Mouse (Mus musculus) adrenal gland, postnatal 4 days (tissue): ENCODE results near the gene Maml2. TPM values are rescaled to one million over a fixed set of nuclear protein-coding genes. Genes with fewer than 3 reads are reported as not detected.
A peak's percentile ranks its signal among the peaks of the same experiment; 100 is the strongest.

Source experiments
- DNase-seq, 2 experiments: peaks; one replicate each; pipeline ENCODE4 v3.0.0; 2021 to 2022; ENCODE audit warnings: low spot score in 2 of 2, mixed read lengths in 2 of 2
- long read RNA-seq, 2 experiments: library from polyadenylated mRNA; stranded (forward); transcript quantifications; one replicate each; pipeline ENCODE4 v2.0.0; 2021
- total RNA-seq, 2 experiments: library from RNA; stranded (reverse); gene quantifications; 2 replicates each; pipeline ENCODE4 v1.2.3; 2021

The Maml2 gene
- total RNA-seq = 10 to 100 TPM; 11.5 to 14.1 TPM
- long read RNA-seq, experiment 1 = 0 reads
- long read RNA-seq, experiment 2, partial matches to known transcripts = 1 of 3 reads
- long read RNA-seq, experiment 2, other reads (novel, unspliced or antisense) = 2 of 3 reads

DNA sequence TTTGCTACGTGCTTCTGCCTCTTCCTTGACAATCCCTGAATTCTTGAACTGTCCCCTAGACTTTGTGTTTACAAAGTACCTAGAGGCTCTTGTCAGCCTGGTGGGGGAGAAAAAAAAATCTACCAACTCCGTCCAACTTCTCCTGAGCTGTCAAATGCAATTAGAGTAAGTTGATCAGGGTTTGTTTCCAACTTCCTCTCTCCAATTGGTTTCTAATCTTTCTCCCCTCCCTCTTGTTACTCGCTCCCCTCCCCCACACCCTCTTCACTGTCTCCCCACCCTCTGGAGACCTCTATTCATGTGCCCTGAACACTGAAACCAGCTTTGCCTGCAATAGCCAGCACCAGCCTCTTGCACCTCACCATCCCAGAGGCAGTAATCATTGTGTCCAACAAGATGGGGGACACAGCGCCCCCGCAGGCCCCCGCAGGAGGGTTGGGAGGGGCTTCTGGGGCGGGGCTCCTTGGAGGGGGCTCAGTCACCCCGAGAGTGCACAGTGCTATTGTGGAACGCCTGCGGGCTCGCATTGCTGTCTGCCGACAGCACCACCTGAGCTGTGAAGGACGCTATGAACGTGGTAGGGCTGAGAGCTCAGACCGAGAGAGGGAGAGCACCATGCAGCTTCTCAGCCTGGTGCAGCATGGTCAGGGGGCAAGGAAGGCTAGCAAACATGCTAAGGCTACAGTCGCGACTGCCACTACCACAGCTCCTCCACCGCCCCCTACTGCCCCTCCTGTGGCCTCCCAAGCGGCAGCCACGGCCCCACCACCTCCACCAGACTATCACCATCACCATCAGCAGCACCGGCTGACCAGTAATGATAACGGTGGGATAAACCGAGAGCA, at the start of gene Maml2:
Gene Maml2 (plus strand): TSS at position 290 of the 845 bp plus-strand sequence.
- peak in 1 of 2 experiments; percentile 40 for DNase-seq

DNA sequence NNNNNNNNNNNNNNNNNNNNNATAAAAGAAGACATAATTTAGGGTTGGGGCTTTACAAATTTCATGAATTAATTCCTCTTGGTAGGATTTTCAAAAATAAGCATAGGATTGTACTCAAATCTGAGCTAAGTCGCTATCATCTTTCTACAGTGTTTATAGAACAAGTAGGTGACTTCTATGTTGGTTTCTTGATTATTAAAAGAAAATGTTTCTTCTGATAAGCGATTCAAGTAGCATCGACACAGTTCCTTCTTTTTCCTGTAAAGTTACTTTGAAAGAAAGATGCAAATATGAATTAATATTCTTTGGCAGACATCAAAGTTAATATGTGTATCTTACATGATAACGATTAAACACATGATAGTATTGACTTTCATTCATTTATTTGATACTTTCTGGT, 49.7 kb upstream of the Maml2 start:
- no peak for DNase-seq

DNA sequence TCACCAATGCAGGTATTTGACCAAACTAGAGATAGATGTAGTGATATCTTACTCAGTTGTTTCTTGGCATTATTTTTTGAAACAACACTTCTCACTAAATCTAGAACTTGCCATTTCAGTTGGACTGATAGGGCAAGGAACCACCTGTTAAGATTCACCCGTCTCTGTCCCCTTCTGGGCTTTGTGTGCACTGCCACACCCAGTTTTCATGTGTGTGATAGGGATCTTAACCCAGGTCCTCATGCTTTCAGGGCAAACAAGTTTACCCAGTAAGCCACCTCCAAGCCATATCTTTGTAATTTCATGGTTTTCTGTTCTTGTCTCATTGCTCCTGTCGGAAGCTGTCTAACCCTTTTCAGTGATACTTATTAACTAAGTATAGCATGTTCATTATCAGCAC, 46.5 kb upstream of the Maml2 start:
- DNase-seq = no peak

DNA sequence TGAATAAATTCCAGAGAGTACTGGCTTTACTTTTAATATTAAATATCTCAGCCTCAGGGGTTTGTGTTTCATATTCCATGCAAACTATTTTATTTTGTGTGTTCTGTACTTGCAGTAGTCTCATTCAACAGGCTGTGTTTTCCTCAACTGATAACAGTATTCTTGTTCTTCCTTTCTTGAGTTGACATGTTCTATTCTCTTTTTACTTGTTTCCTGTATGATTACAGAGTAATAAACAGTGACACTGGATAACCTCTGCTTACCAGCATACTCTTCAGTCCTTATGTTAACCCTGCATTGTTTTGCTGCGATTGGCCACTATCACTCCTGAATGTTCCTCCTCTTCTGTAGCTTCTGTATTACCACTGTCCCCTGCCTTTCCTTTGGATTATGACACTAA, 41.0 kb upstream of the Maml2 start:
- DNase-seq = no peak

DNA sequence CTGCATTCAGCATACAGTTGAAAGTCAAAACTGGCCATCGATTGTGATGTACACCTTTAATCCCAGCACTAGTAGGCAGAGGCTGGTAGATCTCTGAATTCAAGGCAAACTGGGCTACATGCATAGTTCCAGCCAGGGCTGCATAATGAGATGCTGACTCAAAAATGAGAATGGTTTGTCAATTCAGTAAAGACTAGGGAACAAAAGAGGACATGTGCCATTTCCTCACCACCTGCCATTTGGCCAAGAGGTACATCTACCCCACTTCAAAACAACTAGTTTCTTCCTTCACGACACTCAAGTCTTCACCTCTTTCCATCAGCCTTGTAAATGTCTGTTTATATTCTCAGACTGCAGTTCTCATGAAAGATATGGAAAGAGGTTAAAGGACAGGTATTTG, 39.6 kb upstream of the Maml2 start:
- no peak for DNase-seq

DNA sequence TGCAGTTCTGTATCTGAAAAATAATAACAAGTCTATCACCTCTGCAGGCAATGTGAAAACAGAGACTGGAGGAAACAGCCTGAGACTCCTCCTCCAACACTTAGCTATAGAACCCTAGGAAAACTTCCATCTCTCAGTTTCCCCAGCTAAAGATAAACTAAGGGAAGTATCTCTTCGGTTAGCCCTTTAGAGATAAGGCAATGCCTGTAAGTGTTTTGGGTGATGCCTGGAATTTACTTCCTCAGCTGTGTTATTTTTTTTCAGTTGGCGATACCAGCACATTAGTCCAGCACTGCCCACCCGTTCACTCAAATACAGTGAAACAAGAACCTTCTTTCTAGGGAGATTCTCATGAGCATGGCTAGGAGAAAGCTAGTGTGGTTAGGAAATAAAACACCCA, 36.8 kb upstream of the Maml2 start:
- no peak for DNase-seq

DNA sequence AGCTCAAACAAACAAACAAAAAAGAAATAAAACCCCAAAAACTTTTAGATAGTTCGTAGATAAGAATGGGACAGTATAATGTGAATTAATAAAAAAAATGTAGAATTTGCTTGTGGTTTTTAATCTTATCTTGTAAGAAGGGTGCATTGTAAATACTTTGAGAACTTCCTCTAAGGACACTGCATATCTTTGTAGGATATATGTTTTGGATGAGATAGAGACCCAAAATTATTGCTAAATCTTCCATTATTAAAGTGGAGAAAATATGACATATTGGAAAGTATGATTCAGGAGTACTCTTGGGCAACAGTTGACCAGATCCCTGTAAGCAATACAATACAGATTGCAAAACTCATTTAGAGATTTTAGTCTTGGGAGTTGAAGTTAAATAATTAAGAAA, 24.5 kb upstream of the Maml2 start:
- DNase-seq = no peak

DNA sequence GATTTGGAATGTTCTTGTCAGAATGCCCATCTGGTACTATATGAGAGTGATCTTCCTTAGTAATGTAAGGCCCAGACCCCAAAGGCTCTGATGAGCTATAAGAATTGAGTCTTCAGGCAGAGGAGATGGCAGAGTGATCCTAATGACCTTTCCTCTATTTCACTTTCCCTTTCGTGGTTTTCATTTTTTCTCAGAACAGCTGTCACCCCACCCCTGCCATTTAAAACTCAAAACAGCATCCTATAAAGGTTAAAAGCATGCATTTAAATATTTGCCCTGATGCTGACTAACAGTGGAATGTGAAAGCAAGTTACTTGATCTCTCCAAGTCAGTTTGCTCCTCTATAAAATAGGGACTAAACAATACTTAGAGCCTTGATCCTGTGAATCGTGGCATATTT, 10.3 kb upstream of the Maml2 start:
- DNase-seq = no peak

DNA sequence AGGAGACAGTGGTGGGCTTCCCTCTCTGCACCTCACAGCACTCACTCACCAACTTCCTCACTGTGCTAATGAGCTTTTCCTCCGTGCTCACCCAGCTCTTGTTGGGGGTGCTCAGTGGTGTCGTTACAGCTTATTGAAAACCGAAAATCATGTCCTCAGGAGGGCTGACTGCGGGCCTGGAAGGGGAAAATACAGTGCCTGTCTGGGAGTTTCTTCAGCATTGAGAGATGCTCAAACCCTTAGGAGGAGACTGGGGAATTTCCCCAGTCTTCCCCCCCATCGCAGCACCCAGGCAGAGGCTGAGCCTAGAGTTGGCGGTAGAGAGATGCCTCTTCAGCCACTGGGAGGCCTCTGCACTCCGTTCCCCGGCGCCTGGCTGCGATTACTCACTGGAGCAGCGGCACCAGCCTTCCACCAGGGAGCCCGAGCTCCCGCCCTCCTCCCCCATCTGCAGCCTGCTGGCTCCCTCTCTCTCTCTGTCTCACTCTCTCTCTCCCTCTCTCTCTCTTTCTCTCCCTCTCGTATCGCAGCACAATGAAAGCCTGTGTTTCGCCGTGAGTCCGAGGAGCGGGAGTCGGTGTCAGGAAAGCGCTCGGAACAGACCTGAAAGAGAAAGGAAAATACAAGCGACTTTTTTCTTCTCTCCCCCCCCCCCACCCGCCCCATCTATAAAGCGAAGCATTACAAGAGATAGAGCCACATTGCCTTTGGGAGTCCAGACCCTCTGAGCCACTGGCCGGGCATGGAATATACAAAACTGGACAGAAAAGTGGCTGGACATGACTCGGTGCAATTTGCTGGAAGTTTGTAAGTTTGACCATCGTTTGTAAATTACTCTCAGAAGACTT, 1.3 kb upstream of the Maml2 start:
- DNase-seq = peak; percentile 62 to 84

DNA sequence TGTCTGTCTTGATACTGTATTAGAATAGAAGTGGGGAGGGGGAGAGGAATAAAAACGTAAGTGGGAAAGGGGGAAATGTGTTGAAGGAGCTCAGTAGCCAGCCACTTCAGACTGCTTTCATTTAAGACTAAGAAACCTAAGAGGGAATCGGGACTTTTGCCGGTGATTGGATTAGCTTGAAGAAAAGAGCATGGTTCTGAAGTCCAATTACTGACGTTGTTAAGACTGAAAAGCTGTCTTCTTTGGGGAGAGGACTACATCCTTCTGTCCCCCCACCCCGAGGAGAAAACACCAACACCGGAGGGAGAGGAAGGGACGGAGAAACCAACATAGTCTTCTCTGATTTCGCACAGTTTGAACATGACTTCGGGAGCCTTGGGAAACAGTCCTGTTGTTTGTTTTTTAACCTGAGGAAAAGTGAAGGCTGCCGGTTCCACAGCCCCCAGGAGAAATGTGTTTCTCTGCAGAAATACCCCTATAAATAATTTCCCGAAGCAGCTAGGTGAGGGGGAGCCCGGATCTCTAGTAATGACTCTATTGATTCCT, 562 bp upstream of the Maml2 start:
- DNase-seq = no peak

DNA sequence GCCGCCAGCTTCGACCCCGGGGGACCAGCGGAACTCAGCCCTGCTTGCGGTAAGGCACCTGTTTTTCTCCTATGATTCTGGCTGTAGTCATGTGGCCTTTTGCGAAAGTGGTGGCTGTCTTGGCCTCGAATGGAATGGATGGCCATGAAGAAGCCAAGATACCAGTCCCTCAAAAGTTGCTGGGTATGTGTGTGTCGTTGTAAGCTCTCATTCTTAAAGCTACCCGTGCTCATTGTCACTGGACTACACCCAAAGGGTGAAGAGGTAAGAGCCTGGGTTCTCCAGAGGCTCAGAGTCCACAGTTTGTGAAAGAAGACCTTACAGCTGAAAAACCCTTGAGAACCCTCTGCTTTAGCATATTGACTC, 739 bp downstream of the Maml2 start:
- DNase-seq = no peak

DNA sequence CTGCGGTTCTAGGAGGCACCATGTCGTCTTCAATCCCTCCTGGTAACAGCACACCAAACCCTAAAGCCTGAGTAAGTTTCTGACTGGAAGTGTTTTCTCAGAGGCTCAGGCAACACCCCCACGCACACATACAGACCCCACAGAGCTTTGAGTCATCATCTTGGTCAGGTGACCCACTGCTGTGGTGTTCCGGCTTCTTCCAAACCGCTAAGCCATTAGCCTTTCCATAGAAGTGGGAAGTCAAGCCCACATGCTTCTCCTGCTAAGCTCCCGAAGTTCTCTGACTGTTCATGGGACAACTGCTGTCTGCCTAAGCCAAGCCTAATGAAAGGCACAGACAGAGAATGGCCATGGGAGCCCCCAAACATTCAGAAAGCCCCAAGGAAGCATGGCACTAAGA, 1.4 kb downstream of the Maml2 start:
- no peak for DNase-seq

DNA sequence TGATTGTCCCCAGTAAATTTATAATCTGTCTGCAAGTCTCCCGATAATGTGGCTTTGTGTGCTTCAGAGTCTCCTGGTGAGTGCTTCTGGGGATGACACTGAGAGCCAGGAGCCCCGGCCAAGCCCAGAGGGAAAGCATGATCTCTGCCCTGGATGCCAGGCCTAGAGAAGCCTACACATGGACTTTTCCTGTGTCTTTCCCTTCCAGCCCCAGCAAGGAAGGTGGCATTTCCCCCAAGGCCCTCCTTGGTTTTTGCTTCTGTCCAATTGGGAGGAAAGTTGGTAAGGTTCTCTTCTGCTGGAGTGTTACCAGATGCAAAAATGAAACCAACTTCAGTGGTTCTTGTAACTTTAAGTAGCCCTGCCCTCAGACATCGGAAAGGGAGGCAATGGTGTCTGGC, 2.3 kb downstream of the Maml2 start:
- DNase-seq = no peak

DNA sequence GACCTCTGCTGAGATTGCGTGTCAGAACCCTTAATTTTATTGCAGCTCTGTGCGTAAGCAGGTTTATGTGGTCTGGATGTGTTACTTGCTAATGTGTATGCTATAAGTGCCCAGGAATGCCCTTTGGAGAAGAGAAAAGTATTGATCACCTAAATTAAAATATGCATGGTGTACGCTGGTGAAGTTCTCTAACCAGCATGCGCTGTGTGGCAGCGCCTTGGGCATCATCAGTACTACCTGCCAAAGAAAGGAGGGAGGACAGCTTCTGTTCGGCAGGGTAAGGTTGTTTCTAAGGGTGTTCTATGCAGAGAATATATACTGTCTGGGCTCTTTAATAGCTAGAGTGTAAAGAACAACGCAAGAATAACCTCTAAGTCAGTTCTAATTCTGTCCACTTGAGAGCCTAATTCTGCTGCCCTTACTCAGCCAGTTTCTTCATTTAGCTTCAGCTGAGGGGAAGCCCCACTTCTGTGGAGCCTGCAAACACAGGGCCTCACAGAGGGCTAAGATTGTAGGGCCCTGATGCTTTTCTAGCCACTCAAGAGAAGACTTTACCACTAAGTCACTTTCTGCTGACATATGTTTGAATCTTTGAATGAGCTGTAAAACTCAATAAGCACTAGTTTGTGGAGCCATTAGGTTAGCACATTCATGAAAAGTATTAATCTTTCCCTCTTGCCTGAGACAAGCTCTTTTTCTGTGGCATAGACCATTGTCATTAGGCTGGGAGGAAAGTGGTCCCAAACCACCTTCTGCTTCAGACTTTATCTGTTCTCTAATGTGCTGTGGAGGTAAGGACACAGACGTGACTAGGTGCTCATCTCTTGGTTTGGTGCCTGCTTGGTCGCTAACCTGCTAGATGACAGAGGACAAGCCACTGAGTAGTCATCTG, 3.4 kb downstream of the Maml2 start:
- DNase-seq = no peak

DNA sequence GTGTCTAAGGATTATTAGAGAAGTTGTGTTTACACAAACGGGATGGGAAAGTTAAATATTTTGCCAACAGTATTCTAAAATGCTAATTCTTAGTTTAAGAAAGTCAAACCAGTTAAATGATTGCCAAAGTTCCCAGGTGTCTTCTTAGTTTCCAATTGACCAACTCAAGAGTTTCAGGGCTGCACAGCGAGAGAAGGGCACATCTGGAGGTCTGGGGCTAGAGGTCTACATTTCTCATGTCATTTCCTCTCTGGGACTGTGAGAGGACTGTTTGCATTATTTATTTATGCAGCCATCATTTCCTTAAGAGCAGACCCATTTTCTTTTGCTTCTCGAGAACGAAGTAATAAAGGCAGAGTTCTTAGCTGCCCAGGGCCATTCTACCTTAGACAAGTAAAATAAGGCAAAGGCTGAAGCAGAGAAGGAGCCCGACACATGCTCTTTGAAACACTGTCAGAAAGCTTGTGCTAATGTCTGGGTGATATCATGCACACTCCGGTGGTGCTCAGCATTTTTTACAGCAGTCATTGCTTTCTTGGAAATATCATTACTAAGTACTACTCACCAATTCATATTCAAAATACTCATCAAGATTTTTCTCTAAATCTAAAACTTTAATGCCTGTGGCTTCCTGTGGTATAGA, 4.5 kb downstream of the Maml2 start:
- no peak for DNase-seq

DNA sequence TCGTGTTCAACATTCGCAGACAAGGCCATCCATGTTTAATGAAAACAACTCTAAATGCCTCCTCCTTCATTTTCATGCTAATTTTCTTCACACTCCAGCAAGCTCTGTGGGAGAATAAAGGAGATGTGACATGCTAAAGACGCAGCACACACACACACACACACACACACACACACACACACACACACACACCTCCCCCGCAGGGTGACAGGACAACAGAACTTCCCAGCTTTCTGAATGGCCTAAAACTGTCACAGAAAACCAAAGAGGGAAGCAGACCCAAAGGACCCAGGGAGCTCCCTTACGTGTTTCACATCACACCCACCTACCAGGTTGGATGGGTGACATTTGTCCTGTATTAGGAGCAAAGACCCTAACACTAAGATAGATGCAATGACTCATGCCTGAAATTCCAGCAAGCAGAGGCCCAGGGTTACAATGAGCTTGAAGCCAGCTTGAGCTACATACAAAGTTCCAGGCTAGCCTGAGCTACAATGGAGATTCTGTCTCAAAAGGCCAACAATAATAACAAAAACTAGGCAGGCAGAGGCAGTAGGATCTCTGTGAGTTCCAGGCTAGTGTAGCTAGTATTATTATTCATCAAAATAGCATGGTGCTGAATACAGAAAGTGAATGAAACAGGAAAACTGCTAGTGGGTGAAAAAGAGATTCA, 5.5 kb downstream of the Maml2 start:
- DNase-seq = no peak

DNA sequence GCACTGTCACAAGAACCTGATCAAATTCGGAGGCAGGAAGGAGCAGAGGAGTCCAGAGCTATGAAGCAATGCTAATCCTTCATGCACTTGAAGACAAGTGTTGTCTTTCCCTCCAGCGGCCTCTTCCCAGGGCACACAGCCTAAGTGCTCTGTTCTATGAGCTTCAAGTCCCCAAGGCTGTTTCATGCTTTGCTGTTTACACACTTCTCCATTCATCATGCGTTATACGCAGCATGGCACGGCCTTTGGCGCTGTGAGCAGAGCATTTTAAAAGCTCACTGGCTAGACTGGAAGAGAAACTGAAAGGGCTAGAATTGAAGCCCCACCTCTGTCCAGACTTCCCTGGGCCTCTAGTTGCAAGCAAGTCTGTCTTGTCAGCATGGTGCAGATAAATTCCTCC, 6.2 kb downstream of the Maml2 start:
- peak in 1 of 2 experiments; percentile 29 for DNase-seq

DNA sequence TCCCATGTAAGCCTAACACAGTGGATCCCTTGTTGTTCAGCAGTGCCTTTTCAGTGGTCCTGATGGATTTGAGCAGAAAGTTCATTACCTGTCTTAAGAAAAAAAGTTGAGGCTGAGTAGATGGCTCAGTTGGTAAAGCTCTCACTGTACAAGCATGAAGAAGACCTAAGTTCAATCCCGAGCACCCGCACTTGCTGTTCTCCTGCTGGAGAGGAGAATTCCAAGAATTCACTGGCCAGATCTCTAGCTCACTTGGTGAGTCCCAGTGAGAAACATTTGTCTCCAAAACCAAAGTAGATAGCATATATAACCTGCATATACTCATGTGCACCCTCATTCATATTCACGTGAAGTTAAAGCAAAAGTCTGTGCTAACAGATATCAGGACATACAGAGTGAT, 8.7 kb downstream of the Maml2 start:
- no peak for DNase-seq

DNA sequence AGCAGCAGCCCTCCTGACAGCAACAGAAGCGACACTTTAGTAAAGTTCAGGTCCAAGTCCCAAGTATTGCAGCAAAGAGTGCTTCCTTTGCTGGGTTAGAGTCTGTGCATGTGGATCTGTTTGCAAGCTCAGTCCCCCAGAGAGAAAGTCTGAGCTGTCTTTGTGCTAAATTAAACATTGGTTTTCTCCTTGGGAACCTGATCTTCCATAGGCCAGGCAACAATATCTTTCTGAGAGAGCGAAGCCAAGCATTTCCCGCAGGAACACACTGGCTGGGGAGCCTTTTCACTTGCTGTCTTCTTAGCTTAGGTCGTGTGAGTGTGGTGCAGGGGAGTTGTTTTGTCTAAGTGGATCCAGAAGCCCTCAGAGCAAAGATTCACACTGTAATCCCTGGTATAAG, 9.5 kb downstream of the Maml2 start:
- no peak for DNase-seq

DNA sequence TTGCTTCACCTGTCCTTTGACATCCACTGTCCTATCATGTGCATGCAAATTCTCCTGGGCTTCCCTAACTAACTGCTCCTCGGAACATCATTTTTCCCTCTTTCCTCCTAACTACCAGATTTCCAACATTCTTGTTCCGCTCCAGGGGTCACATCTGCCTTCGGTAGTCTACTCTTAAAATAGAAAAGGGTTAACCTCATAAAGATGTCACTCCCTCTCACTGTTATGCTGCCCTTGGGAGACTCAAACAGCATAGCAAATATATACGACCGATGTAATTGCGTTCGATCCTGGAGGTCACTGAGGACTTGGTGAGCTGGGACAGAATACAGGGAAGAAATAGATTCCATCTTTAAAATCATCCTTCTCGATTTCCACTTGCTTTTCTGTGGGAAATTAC, 11.0 kb downstream of the Maml2 start:
- no peak for DNase-seq
